Mouse (Mus musculus) heart, embryonic 16.5 days (tissue): ENCODE measurements around the gene Smbd1. TPM values are rescaled to one million over a fixed set of nuclear protein-coding genes. Genes with fewer than 3 reads are reported as not detected.

ENCODE experiments used
- ATAC-seq: fragments of 200-750 bp; cut with Nextera tagmentation; replicated peaks from 2 replicates; pipeline ENCODE4 v1.8.0; 2017; ENCODE audit warnings: moderate number of reproducible peaks; ENCODE audit not compliant: insufficient read depth, low FRiP score; ENCODE audit errors: extremely low read depth
- H3K27ac ChIP-seq: fragments of 300-500 bp; sonication (generic); 2 replicates; pipeline ENCODE4 v1.5.1; 2014; ENCODE audit warnings: mild to moderate bottlenecking, low read length, control low read depth, moderate library complexity
- H3K27me3 ChIP-seq: fragments of 300-500 bp; sonication (generic); 2 replicates; pipeline ENCODE4 v1.6.1; 2014; ENCODE audit warnings: low read length, mixed read lengths; ENCODE audit not compliant: control insufficient read depth, insufficient read depth
- H3K36me3 ChIP-seq: fragments of 300-500 bp; sonication (generic); 2 replicates; pipeline ENCODE4 v1.6.1; 2014; ENCODE audit not compliant: control insufficient read depth, insufficient read depth
- H3K4me1 ChIP-seq: fragments of 300-500 bp; sonication (generic); 2 replicates; pipeline ENCODE4 v1.6.1; 2014; ENCODE audit warnings: low read length, mixed read lengths; ENCODE audit not compliant: control insufficient read depth, insufficient read depth
- H3K4me2 ChIP-seq: fragments of 300-500 bp; sonication (generic); 2 replicates; pipeline ENCODE4 v1.6.1; 2014; ENCODE audit warnings: low read depth, mild to moderate bottlenecking, control low read depth, low read length
- H3K4me3 ChIP-seq: fragments of 300-500 bp; sonication (generic); 2 replicates; pipeline ENCODE4 v1.5.1; 2014; ENCODE audit warnings: mild to moderate bottlenecking, control low read depth, low read length
- H3K9ac ChIP-seq: fragments of 300-500 bp; sonication (generic); 2 replicates; pipeline ENCODE4 v1.6.1; 2014; ENCODE audit warnings: low read length, control low read depth
- H3K9me3 ChIP-seq: fragments of 300-500 bp; sonication (generic); replicated peaks from 2 replicates; pipeline ENCODE4 v1.6.1; 2016; ENCODE audit warnings: low read length; ENCODE audit not compliant: control insufficient read depth
- WGBS: fragments of 180-500 bp; shearing (Covaris S2); extraction: QIAGEN DNeasy Blood & Tissue Kit; methylation state at CpG from one replicate; pipeline ENCODE4 v1.1.7; 2014; 5-methylcytosine and 5-hydroxymethylcytosine counted together
- polyA plus RNA-seq: library from polyadenylated mRNA; unstranded; fragments of >200 nt; fragmentation: Nextera tagmentation; extraction: Ambion mirVana; gene quantifications from 2 replicates; pipeline ENCODE4 v1.2.1, GENCODE M21; 2015

The Smbd1 gene
- polyA plus RNA-seq, 1 experiment from 2014 or later, result not detected

DNA sequence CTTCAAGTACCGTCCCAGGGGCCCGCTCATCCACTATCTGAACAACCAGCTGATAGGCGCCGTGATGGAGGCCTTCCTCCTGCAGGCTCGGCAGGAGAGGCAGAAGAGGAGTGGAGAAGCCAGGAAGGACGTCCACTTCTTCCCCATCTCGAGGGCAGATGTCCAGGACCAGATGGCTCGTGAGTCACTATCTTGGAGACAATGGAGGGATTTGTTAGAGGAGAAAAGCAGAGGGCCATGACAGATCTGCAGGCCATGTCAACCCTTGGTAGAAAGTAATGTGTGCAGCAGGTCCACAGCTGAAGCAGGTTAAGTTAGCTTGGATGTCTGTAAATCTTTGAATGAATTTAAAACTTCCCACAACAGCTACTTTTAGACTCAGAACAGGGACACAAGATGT is 31.3 kb downstream of the Smbd1 start:
- WGBS, result 25% methylated on average over 8 of the region's 8 CpGs

DNA sequence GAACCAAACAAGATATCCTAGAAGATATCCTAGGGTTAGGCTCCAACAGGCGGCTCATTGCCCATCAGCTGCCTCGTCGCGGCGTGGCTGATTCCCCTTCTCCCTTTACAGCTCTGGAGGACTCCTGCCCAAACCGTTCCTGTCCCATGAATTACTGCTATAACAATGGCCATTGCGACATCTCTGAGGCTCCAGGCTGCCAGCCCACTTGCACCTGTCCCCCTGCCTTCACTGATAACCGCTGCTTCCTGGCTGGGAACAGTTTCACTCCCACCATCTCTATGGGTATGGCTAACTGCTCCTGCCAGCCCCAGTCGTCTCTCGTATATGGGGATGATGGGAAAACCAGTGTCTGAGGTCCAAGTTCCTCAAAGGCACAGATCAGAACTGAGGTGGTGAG is 33.6 kb downstream of the Smbd1 start:
- no peak for ATAC-seq
- WGBS, result 77% methylated on average over 10 of the region's 10 CpGs
- no peak overlapping the region for H3K27ac ChIP-seq
- no peaks in the 10 kb centered on the region for H3K9me3 ChIP-seq
- no peak overlapping the region for H3K4me2 ChIP-seq
- no peak overlapping the region for H3K9ac ChIP-seq
- no peak overlapping the region for H3K4me3 ChIP-seq
- 0 out of 2 replicates have a peak, but pooled peaks cover 3% of the 10 kb centered on the region for H3K4me1 ChIP-seq
- H3K36me3 ChIP-seq, result no peaks in the 10 kb centered on the region
- peaks cover 6% of the 10 kb centered on the region; the same call in 1 of the 2 replicates for H3K27me3 ChIP-seq

More for the DNA sequence above, 31.3 kb downstream of the Smbd1 start:
- H3K4me2 ChIP-seq, result no peak overlapping the region
- no peak overlapping the region for H3K4me3 ChIP-seq
- ATAC-seq, result no peak
- H3K36me3 ChIP-seq, result no peaks in the 10 kb centered on the region
- H3K27me3 ChIP-seq, result peaks cover 6% of the 10 kb centered on the region; the same call in 1 of the 2 replicates
- no peak overlapping the region for H3K9ac ChIP-seq
- 0 out of 2 replicates have a peak, but pooled peaks cover 3% of the 10 kb centered on the region for H3K4me1 ChIP-seq
- no peak overlapping the region for H3K27ac ChIP-seq
- no peaks in the 10 kb centered on the region for H3K9me3 ChIP-seq

DNA sequence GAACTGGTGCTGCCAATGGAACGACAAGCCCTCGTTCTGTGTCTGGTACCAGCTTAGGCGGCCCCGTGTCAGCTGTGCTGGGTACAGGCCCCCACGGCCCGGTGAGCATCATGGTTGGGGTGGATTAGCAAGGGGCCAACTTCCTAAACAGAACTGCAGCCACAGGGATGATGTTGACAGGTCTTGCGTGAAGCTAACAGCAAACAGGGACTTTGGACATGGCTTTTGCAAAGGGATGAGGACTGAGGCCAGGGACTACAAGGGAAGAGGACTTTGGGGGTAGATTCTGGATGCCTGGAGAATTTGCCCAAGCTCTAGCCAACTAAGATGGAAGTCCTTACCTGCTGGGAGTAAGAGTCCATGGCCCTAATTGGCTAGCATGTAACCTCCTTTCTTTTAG is 43.4 kb downstream of the Smbd1 start:
- H3K4me1 ChIP-seq, result no peaks in the 10 kb centered on the region
- WGBS, result 93% methylated on average over 7 of the region's 7 CpGs
- no peak overlapping the region for H3K27ac ChIP-seq
- no peak for ATAC-seq
- H3K9me3 ChIP-seq, result no peaks in the 10 kb centered on the region
- H3K27me3 ChIP-seq, result no peaks in the 10 kb centered on the region
- no peak overlapping the region for H3K9ac ChIP-seq
- no peaks in the 10 kb centered on the region for H3K36me3 ChIP-seq
- no peak overlapping the region for H3K4me2 ChIP-seq
- no peak overlapping the region for H3K4me3 ChIP-seq

DNA sequence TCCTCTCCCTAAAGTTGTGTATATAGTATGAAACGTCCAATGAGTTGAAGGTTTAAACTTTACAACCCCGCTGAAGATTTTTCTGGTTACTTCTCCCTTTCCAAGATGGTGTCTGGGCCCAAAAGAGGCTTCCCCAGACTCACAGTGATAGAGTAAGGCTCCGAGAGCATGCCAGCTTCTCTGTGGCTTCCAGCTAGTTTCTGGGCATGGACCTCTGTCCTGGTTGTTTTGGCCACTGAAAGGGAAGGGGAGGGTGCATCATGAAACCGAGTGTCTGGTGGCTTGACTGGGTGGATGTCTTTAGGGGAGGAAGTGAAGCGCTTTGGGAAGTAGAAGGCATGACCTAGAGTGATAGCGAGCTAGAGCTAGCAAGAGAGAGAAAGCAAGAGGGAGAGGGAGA is 45.3 kb downstream of the Smbd1 start:
- no peaks in the 10 kb centered on the region for H3K9me3 ChIP-seq
- no peaks in the 10 kb centered on the region for H3K27me3 ChIP-seq
- no peak overlapping the region for H3K27ac ChIP-seq
- H3K36me3 ChIP-seq, result no peaks in the 10 kb centered on the region
- 66% methylated on average over 6 of the region's 6 CpGs for WGBS
- no peak overlapping the region for H3K4me2 ChIP-seq
- H3K4me3 ChIP-seq, result no peak overlapping the region
- no peak overlapping the region for H3K9ac ChIP-seq
- no peak for ATAC-seq
- H3K4me1 ChIP-seq, result no peaks in the 10 kb centered on the region

DNA sequence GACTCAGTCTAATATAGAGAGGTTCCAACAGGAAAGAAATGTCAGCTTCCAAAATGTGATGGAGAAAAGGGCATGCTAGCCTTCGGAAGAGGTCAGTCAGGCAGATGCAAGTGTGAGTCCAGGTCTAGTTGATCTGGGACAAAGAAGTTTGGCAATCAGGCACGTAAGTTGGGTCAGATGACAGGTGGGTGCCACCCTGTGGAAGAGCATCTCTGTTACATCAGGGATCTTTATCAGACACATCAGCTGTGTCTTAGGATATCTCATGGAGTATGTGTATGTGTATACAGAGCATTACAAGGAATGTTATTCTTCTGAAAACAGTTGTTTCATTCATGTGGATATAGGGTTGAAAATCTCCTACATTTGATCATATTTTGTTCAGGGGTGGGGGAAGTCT is 45.7 kb downstream of the Smbd1 start:
- no peak overlapping the region for H3K27ac ChIP-seq
- H3K4me1 ChIP-seq, result no peaks in the 10 kb centered on the region
- H3K4me2 ChIP-seq, result no peak overlapping the region
- H3K36me3 ChIP-seq, result no peaks in the 10 kb centered on the region
- no peak for ATAC-seq
- H3K27me3 ChIP-seq, result no peaks in the 10 kb centered on the region
- no peak overlapping the region for H3K9ac ChIP-seq
- H3K9me3 ChIP-seq, result no peaks in the 10 kb centered on the region
- H3K4me3 ChIP-seq, result no peak overlapping the region
- 78% methylated on average over 2 of the region's 2 CpGs for WGBS

Other genes starting within 250 kb of the Smbd1 start
- gene Tfrc, start 201.6 kb downstream of the Smbd1 start, polyA plus RNA-seq, result 49.2 and 53.8 TPM in 2 replicates
- gene Tnk2, start 166.6 kb downstream of the Smbd1 start, polyA plus RNA-seq, result 9.0 and 9.5 TPM in 2 replicates
- 0.21 and 0.51 TPM in 2 replicates for gene Muc4, start 74.6 kb downstream of the Smbd1 start, polyA plus RNA-seq
- gene Muc20, start 13.0 kb downstream of the Smbd1 start, polyA plus RNA-seq, result 0.16 and 0.19 TPM in 2 replicates
- gene Fyttd1, start 67.0 kb upstream of the Smbd1 start, polyA plus RNA-seq, result 116 and 119 TPM in 2 replicates
- 32.7 and 33.2 TPM in 2 replicates for gene Rubcn, start 67.3 kb upstream of the Smbd1 start, polyA plus RNA-seq
- gene Lrch3, start 103.6 kb upstream of the Smbd1 start, polyA plus RNA-seq, result 15.0 and 16.8 TPM in 2 replicates
- 2.0 and 2.9 TPM in 2 replicates for gene Iqcg, start 245.7 kb upstream of the Smbd1 start, polyA plus RNA-seq
- gene Rpl35a, start 246.0 kb upstream of the Smbd1 start, polyA plus RNA-seq, result 500 and 510 TPM in 2 replicates